Mouse (Mus musculus) ES-Bruce4 (cell line): ENCODE data around the gene Gm10320. TPM values are rescaled to one million over a fixed set of nuclear protein-coding genes. Genes with fewer than 3 reads are reported as not detected.

Source experiments
- H3K27ac ChIP-seq: 2 replicates; pipeline ENCODE4 v1.5.1; 2012; ENCODE audit warnings: low read length, inconsistent platforms; ENCODE audit not compliant: insufficient read depth
- H3K27me3 ChIP-seq: 2 replicates; pipeline ENCODE4 v1.6.1; 2012; ENCODE audit warnings: mild to moderate bottlenecking, low read length, inconsistent platforms; ENCODE audit not compliant: control insufficient read depth, poor library complexity, insufficient read depth, severe bottlenecking
- H3K36me3 ChIP-seq: 2 replicates; pipeline ENCODE4 v1.6.1; 2012; ENCODE audit warnings: inconsistent platforms, mild to moderate bottlenecking, low read length, moderate library complexity; ENCODE audit not compliant: control insufficient read depth, poor library complexity, insufficient read depth, severe bottlenecking
- H3K4me1 ChIP-seq: one replicate; pipeline ENCODE4 v1.8.1; 2011; ENCODE audit warnings: low read length; ENCODE audit not compliant: control insufficient read depth, insufficient read depth
- H3K4me3 ChIP-seq: 2 replicates; pipeline ENCODE4 v1.5.1; 2011; ENCODE audit warnings: low read depth, mild to moderate bottlenecking, low read length
- H3K9ac ChIP-seq: 2 replicates; pipeline ENCODE4 v1.6.1; 2012; ENCODE audit warnings: low read depth, mild to moderate bottlenecking, inconsistent platforms; ENCODE audit not compliant: poor library complexity, severe bottlenecking
- H3K9me3 ChIP-seq: replicated peaks from 2 replicates; pipeline ENCODE4 v1.6.1; 2012; ENCODE audit warnings: mild to moderate bottlenecking, low read length, inconsistent platforms; ENCODE audit not compliant: control insufficient read depth, poor library complexity, insufficient read depth, severe bottlenecking
- CTCF ChIP-seq: IDR thresholded peaks from one replicate; pipeline ENCODE4 v1.8.1; 2011; ENCODE audit warnings: low read depth, low read length
- EP300 ChIP-seq: IDR thresholded peaks from 2 replicates; pipeline ENCODE4 v1.6.1; 2011; ENCODE audit warnings: low read depth, low read length; ENCODE audit not compliant: insufficient read depth
- POLR2A ChIP-seq: IDR thresholded peaks from one replicate; pipeline ENCODE4 v1.8.1; 2011; ENCODE audit warnings: low read length; ENCODE audit not compliant: insufficient read depth
- polyA plus RNA-seq: library from polyadenylated mRNA; stranded (reverse); fragments of >200 nt; gene quantifications from 2 replicates; pipeline ENCODE4 v1.2.4, GENCODE M21; 2011; ENCODE audit warnings: low read depth; ENCODE audit not compliant: missing spikeins, insufficient read depth, insufficient read length

The Gm10320 gene
- polyA plus RNA-seq, 1 experiment = 7.8 TPM

DNA sequence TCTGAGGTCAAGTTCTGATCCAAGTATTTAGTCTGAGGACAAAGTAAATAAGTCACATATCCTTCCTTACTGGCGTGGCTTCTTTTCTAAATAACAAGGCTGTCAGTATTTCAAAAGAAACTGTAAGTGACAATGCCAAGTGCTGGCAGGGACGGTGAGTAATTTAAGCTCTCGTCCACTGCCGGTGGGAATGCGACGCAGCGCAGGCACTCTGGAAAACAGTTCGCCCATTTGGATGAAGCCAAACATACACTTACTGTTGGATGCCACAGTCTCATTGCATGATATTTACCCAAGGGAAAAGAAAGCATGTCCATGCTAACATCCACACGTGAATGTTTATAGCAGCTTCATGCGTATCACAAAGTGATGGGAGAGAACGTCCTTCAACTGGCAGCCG lies 21.5 kb downstream of the Gm10320 start:
- Histone ChIP-seq H3K36me3 (no peaks in the 10 kb centered on the region), H3K27me3 (peaks cover 2% of the 10 kb centered on the region; the same call in 1 of the 2 replicates), H3K9ac (no peak overlapping the region), H3K9me3 (no peaks in the 10 kb centered on the region), H3K4me1 (no peaks in the 10 kb centered on the region), H3K4me3 (no peak overlapping the region), H3K27ac (no peak overlapping the region)
- TF ChIP-seq CTCF = no peak
- TF ChIP-seq POLR2A = no peak
- no peak for TF ChIP-seq EP300

DNA sequence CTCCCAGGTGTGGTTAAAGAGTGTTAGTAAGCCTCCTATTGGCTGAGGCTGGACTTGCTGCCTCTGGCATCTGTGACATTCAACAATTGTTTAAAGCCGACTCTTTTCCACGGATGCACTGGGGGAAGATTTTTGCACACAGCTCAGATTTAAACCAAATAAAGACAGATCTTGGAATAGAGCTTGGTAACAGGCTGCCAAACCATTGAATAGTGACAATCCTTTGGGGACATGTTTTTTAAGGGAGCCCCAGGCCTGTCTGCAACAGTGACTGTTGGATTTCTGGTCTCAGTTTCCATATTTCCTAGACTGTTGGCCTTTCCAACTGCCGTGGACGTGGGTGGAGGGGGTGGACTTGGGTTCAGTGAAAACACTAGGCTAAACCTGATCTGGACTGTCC lies 21.9 kb downstream of the Gm10320 start:
- TF ChIP-seq EP300 = no peak
- TF ChIP-seq CTCF = no peak
- TF ChIP-seq POLR2A = no peak
- Histone ChIP-seq H3K9me3 (no peaks in the 10 kb centered on the region), H3K27ac (no peak overlapping the region), H3K36me3 (no peaks in the 10 kb centered on the region), H3K27me3 (peaks cover 2% of the 10 kb centered on the region; the same call in 1 of the 2 replicates), H3K4me3 (no peak overlapping the region), H3K4me1 (no peaks in the 10 kb centered on the region), H3K9ac (no peak overlapping the region)

DNA sequence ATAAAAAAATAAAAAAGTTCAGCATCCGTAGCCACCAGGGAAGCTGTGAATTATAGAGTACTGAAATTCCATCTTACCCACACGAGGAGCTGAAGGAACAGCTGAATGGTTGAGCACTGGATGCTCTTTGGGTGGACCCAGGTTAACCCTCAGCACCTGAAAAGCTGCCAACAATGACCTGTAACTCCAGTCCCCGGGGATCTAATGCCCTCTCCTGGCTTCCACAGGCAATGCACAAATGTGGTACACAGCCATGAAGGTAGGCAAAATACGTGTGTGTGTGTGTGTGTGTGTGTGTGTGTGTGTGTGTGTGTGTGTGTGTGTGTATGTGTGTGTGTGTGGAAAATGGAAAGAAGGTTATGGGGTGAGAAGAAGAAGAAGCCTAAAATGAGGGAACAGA lies 30.3 kb downstream of the Gm10320 start:
- TF ChIP-seq EP300 (no peak), CTCF (peak; percentile 51), POLR2A (no peak)
- Histone ChIP-seq H3K9ac (no peak overlapping the region), H3K27me3 (no peaks in the 10 kb centered on the region), H3K4me3 (no peak overlapping the region), H3K4me1 (no peaks in the 10 kb centered on the region), H3K27ac (no peak overlapping the region), H3K9me3 (0 out of 2 replicates have a peak, but pooled peaks cover 2% of the 10 kb centered on the region), H3K36me3 (no peaks in the 10 kb centered on the region)

DNA sequence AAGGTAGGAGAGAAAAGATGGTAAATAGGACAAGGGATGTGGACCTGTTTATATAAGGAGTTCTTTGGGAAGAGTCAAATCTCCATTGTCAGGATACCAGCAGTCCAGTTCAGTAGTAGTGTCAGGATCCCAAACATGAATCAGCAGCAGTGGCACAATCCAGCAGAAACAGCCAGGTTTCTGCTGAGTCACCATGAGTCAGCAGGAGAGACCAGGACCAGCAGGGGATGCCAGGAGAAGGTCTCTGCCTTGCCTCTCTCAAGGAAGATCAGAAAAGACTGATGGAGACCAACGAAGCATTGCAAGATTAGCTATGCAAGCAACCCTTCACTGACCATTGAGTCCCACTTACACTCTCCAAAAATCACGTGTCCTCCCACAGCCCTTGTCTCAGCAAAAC lies 35.4 kb downstream of the Gm10320 start:
- H3K9ac ChIP-seq = no peak overlapping the region
- no peaks in the 10 kb centered on the region for H3K4me1 ChIP-seq
- no peaks in the 10 kb centered on the region for H3K36me3 ChIP-seq
- no peaks in the 10 kb centered on the region for H3K27me3 ChIP-seq
- H3K27ac ChIP-seq = peak overlapping the region; percentile 72
- TF ChIP-seq EP300 = peak; percentile 85
- TF ChIP-seq POLR2A = no peak
- no peak for TF ChIP-seq CTCF
- H3K9me3 ChIP-seq = peaks cover 2% of the 10 kb centered on the region; the same call in 1 of the 2 replicates
- H3K4me3 ChIP-seq = no peak overlapping the region

DNA sequence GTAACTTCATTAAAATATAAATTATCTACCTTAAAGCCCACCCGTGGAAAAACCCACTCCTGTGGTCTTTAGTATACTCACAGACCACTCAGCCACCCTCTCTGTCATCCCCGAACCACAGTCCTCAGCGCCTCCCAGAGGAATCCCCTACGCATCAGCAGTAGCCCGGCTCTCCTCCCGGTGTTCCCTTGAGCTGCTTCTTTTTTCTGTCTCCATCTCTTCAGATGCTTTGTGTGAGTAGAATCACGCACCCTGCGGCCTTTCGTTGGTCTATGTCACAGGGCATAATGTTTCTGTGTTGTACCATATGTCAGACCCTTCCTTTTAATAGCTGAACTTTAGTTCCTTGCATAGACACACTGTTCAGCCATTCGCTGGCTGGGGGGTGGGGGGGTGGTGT lies 36.2 kb downstream of the Gm10320 start:
- Histone ChIP-seq H3K36me3 (no peaks in the 10 kb centered on the region), H3K27me3 (no peaks in the 10 kb centered on the region), H3K9me3 (peaks cover 6% of the 10 kb centered on the region; the same call in 1 of the 2 replicates), H3K27ac (no peak overlapping the region), H3K4me3 (no peak overlapping the region), H3K4me1 (no peaks in the 10 kb centered on the region), H3K9ac (no peak overlapping the region)
- TF ChIP-seq EP300 (no peak), POLR2A (no peak), CTCF (no peak)

DNA sequence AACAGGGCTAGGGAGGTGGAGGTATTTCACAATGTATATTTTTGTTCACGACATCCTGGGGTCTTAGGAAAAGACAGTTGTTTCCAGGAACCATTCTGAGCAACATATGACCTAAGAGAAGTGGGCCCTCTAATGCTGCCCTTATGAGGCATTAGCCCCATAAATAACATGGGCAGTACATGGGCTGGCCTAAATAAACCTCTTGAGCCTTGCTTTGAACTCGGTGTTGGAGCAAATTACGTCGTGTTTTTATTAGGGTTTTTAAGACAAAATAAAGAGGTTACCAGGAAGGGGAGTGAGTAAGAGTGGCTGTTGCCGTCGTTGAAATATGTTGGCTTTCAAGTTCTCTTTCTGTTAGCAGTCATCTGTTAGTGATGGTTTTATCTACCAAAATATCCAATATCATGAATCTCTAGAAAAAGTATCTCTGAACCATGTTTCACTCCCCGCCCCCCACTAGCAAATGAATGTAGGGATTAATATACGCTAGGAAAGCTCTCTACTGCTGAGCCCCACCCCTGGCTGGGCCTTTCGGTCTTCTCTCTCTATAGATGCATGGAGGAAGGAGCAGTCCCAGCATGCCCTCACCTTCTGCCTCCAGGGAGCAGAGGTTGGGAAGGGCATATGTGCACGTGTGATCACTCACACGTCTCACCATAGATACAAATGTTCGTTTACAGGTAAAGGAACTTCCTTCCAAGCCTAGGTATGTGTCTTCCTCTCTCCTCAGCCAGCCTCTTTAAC lies 37.4 kb downstream of the Gm10320 start:
- TF ChIP-seq POLR2A (no peak), CTCF (no peak)

More for the DNA sequence above, 37.4 kb downstream of the Gm10320 start:
- H3K4me3 ChIP-seq = no peak overlapping the region
- no peaks in the 10 kb centered on the region for H3K4me1 ChIP-seq
- H3K9me3 ChIP-seq = peaks cover 6% of the 10 kb centered on the region; the same call in 1 of the 2 replicates
- no peaks in the 10 kb centered on the region for H3K27me3 ChIP-seq
- no peaks in the 10 kb centered on the region for H3K36me3 ChIP-seq
- H3K27ac ChIP-seq = no peak overlapping the region
- H3K9ac ChIP-seq = no peak overlapping the region
